Comparison of ENCODE assay signal across 7 mouse cellular contexts in the genomic region with DNA sequence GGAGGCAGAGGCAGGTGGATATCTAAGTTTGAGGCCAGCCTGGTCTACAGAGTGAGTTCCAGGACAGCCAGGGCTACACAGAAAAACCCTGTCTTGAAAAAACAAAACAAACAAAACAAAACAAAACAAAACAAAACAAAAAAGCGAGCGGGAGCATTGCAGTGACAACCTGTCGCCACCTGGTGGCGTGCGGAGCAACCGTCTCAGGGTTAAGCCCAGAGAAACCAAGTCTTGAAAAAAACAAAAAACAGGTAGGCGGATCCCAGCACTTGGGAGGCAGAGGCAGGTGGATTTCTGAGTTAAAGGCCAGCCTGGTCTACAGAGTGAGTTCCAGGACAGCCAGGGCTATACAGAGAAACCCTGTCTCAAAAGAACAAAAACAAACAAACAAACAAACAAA. TPM values are rescaled to one million over a fixed set of nuclear protein-coding genes. Genes with fewer than 3 reads are reported as not detected.
DNase-seq lines count a peak whose midpoint lies in the region; ATAC-seq and TF ChIP-seq lines count a peak whose summit lies in the region.
"Not testable (repeated sequence)": the region's sequence is repeated elsewhere in the genome, so short reads cannot be mapped to it uniquely, and the experiment has no call there.

No protein-coding gene starts in this region.

- DNase-seq in ES-CJ7 (ENCODE audit: low read depth, low spot score): peak; percentile 64
- DNase-seq in adrenal gland, postnatal 14 days: peak; percentile 21
- DNase-seq in heart, adult 2 months: peak in 1 of 2 experiments; percentile 39
- DNase-seq in kidney, postnatal 10 days: peak; percentile 32
- peak; percentile 10 for DNase-seq in lung, postnatal 25 days (ENCODE audit: low spot score)

- H3K4me3 ChIP-seq in heart, adult 2 months; small intestine, adult 2 months (ENCODE audit: low read depth, low read length): not testable (repeated sequence)

- H3K79me2 ChIP-seq in heart, adult 2 months (replicated peaks; ENCODE audit: control insufficient read depth, insufficient read depth, low read length): not testable (repeated sequence)

- not testable (repeated sequence) for H3K27ac ChIP-seq in heart, adult 2 months; small intestine, adult 2 months (ENCODE audit: insufficient read depth, low read depth, low read length)

- not testable (repeated sequence) for H3K4me1 ChIP-seq in heart, adult 2 months (ENCODE audit: control insufficient read depth, insufficient read depth, low read length); small intestine, adult 2 months (ENCODE audit: control insufficient read depth, insufficient read depth, insufficient read length, low read length)

- not testable (repeated sequence) for H3K36me3 ChIP-seq in heart, adult 2 months (ENCODE audit: control insufficient read depth, insufficient read depth, low read length)
- H3K36me3 ChIP-seq in small intestine, adult 2 months (ENCODE audit: control insufficient read depth, insufficient read depth, low read length): peaks cover 20% of the 10 kb centered on the region

- TF ChIP-seq POLR2A in heart, adult 2 months (IDR thresholded peaks at IDR 0.05; ENCODE audit: insufficient read depth, low read depth, low read length); small intestine, adult 2 months (IDR thresholded peaks at IDR 0.05; ENCODE audit: low read depth, low read length): not testable (repeated sequence)

- H3K9ac ChIP-seq in heart, adult 2 months (ENCODE audit: low read depth, low read length): not testable (repeated sequence)

- ATAC-seq in common myeloid progenitor, adult 5-6 weeks (replicated peaks; ENCODE audit: low read depth, poor library complexity, severe bottlenecking): peak; percentile 69; the same call in 1 of the 2 replicates

- 86% methylated on average over 7 of the region's 7 CpGs for WGBS in heart, adult 2 months
- 88% methylated on average over 7 of the region's 7 CpGs for WGBS in small intestine, adult 2 months

- TF ChIP-seq EP300 in heart, adult 2 months (IDR thresholded peaks at IDR 0.05; ENCODE audit: insufficient read depth, low read depth, low read length): not testable (repeated sequence)

- TF ChIP-seq CTCF in heart, adult 2 months (IDR thresholded peaks at IDR 0.05): peak; percentile 74
- peak; percentile 43; the same call in 1 of the 2 replicates for TF ChIP-seq CTCF in small intestine, adult 2 months (IDR thresholded peaks at IDR 0.05; ENCODE audit: extremely low read depth, insufficient read length, insufficient replicate concordance, low read depth, low read length)

- not testable (repeated sequence) for H3K27me3 ChIP-seq in heart, adult 2 months (ENCODE audit: control insufficient read depth, insufficient read depth, low read length); small intestine, adult 2 months (ENCODE audit: control insufficient read depth, insufficient read depth, low read length)

- intact Hi-C loops in heart, adult 2 months (cut with DNase I): loop anchor here (5.0 kb wide), 1 partner anchor 70 kb away; no protein-coding TSS in a partner anchor

RNA-seq across cellular contexts. Expression of a gene that starts 41.0 kb away (rescaled TPM):
- 43.6 and 46.4 TPM in 2 replicates for total RNA-seq in adrenal gland, postnatal 14 days (2021)
- total RNA-seq in common myeloid progenitor, adult 5-6 weeks (2017): 7.5 and 10.9 TPM in 2 replicates
- total RNA-seq in heart, adult 2 months (2021): 100 to 1,000 TPM; 173 to 200 TPM
- polyA plus RNA-seq in heart, adult 2 months (2012; rRNA removed): 41.1 and 99.5 TPM in 2 replicates
- polyA plus RNA-seq in small intestine, adult 2 months (2012; rRNA removed): 1.6 and 1.9 TPM in 2 replicates

RNA-seq across cellular contexts. Expression of a gene that starts 54.3 kb away (rescaled TPM):
- 24.7 and 30.0 TPM in 2 replicates for total RNA-seq in adrenal gland, postnatal 14 days (2021)
- 49.5 and 52.2 TPM in 2 replicates for total RNA-seq in common myeloid progenitor, adult 5-6 weeks (2017)
- total RNA-seq in heart, adult 2 months (2021): 10 to 100 TPM; 10.7 to 11.2 TPM
- 5.7 and 10.2 TPM in 2 replicates for polyA plus RNA-seq in heart, adult 2 months (2012; rRNA removed)
- 18.3 and 22.3 TPM in 2 replicates for polyA plus RNA-seq in small intestine, adult 2 months (2012; rRNA removed)
